In genomic region chr1:180875126-180875525, GRCm38 (mm10) we compare ENCODE assay signal across 25 mouse cellular contexts. TPM values are rescaled to one million over a fixed set of nuclear protein-coding genes. Genes with fewer than 3 reads are reported as not detected.
DNase-seq lines count a peak whose midpoint lies in the region; ATAC-seq lines count a peak whose summit lies in the region.
"Had no signal": no experiment of that assay in that cellular context is flagged by ENCODE, and none has a peak within 500 bp of the region (broad histone marks: within the 10 kb centered on the region; RNA-seq: fewer than 3 reads in every experiment).

No protein-coding gene starts in this region.

- H3K4me3 ChIP-seq in hindbrain, embryonic 16.5 days (ENCODE audit: low read length), result no peak overlapping the region
- H3K4me3 ChIP-seq: embryonic facial prominence, embryonic 13.5 days; forebrain, embryonic 12.5 days; heart, embryonic 10.5 days; hindbrain, embryonic 12.5 days had no signal

- whole genome bisulfite sequencing in hindbrain, embryonic 16.5 days, result 87% methylated on average over 9 of the region's 9 CpGs

- no peaks in the 10 kb centered on the region for H3K27me3 ChIP-seq in hindbrain, embryonic 16.5 days (replicated peaks; ENCODE audit: control insufficient read depth, insufficient read depth, low read length)
- H3K27me3 ChIP-seq: embryonic facial prominence, embryonic 13.5 days; forebrain, embryonic 12.5 days; hindbrain, embryonic 12.5 days; Patski had no signal

- H3K9me3 ChIP-seq in hindbrain, embryonic 16.5 days (ENCODE audit: control insufficient read depth, low read length), result no peaks in the 10 kb centered on the region
- H3K9me3 ChIP-seq: embryonic facial prominence, embryonic 13.5 days; forebrain, embryonic 12.5 days; heart, embryonic 10.5 days; hindbrain, embryonic 12.5 days had no signal

- H3K9ac ChIP-seq in hindbrain, embryonic 16.5 days (ENCODE audit: low read depth, low read length), result no peak overlapping the region
- H3K9ac ChIP-seq: embryonic facial prominence, embryonic 13.5 days; forebrain, embryonic 12.5 days; hindbrain, embryonic 12.5 days had no signal

- H3K27ac ChIP-seq in hindbrain, embryonic 16.5 days (ENCODE audit: low read depth, low read length), result no peak overlapping the region
- H3K27ac ChIP-seq: embryonic facial prominence, embryonic 13.5 days; forebrain, embryonic 12.5 days; heart, embryonic 10.5 days; hindbrain, embryonic 12.5 days; hindbrain, postnatal 0 days had no signal

- DNase-seq in A20 (ENCODE audit: low read depth, low spot score), result peak; percentile 89
- peak; percentile 46 to 55 for DNase-seq in B cell, adult 2 months
- peak; percentile 53 to 66 for DNase-seq in thymus, adult 18-20 months
- DNase-seq in thymus, postnatal 14 days, result peak; percentile 75
- no peak for DNase-seq in gastrocnemius, postnatal 25 days
- DNase-seq in adrenal gland, postnatal 10 days, result no peak
- DNase-seq in right cerebral cortex, postnatal 4 days, result no peak
- DNase-seq: cerebellum, adult 18-20 months; cerebellum, postnatal 10 days; gastrocnemius, postnatal 14 days; heart, adult 18-20 months; heart, postnatal 10 days; heart, postnatal 4 days had no signal

- H3K36me3 ChIP-seq in hindbrain, embryonic 16.5 days (ENCODE audit: control insufficient read depth, insufficient read depth, low read length), result no peaks in the 10 kb centered on the region
- H3K36me3 ChIP-seq: embryonic facial prominence, embryonic 13.5 days; forebrain, embryonic 12.5 days; heart, embryonic 10.5 days; hindbrain, embryonic 12.5 days had no signal

- no peak overlapping the region for H3K4me2 ChIP-seq in hindbrain, embryonic 16.5 days (ENCODE audit: low read length)
- H3K4me2 ChIP-seq: embryonic facial prominence, embryonic 13.5 days; forebrain, embryonic 12.5 days; hindbrain, embryonic 12.5 days had no signal

- no peak for ATAC-seq in hindbrain, embryonic 16.5 days
- ATAC-seq: activated CD4-positive, CD25-positive, alpha-beta regulatory T cell, adult 4 months; forebrain, embryonic 16.5 days; hindbrain, postnatal 0 days; Patski had no signal

- no peaks in the 10 kb centered on the region for H3K4me1 ChIP-seq in hindbrain, embryonic 16.5 days (ENCODE audit: control insufficient read depth, insufficient read depth, low read depth, low read length)
- H3K4me1 ChIP-seq: embryonic facial prominence, embryonic 13.5 days; forebrain, embryonic 12.5 days; hindbrain, embryonic 12.5 days had no signal

RNA-seq across cellular contexts. Expression of gene Lefty2, which starts 17.8 kb away (rescaled TPM):
- not detected for total RNA-seq in gastrocnemius, postnatal 25 days (2021)
- polyA plus RNA-seq in hindbrain, embryonic 16.5 days (2015; fragmentation: Nextera tagmentation; extraction: Ambion mirVana), result 4.8 and 5.6 TPM in 2 replicates
- under 1 TPM; 0.48 to 1.00 TPM for total RNA-seq in adrenal gland, postnatal 10 days (2021)
- total RNA-seq: gastrocnemius, adult 18-20 months; gastrocnemius, postnatal 14 days; heart, adult 18-20 months; heart, postnatal 4 days had no signal
- polyA plus RNA-seq: activated CD4-positive, CD25-positive, alpha-beta regulatory T cell, adult 4 months; C2C12; heart, embryonic 14.5 days had no signal

RNA-seq across cellular contexts. Expression of gene Sde2, which starts 24.2 kb away (rescaled TPM):
- total RNA-seq in gastrocnemius, postnatal 25 days (2021), result 1 to 10 TPM; 7.5 TPM
- 28.7 and 32.2 TPM in 2 replicates for polyA plus RNA-seq in hindbrain, embryonic 16.5 days (2015; fragmentation: Nextera tagmentation; extraction: Ambion mirVana)
- total RNA-seq in adrenal gland, postnatal 10 days (2021), result 10 to 100 TPM; 21.7 to 22.6 TPM

RNA-seq across cellular contexts. Expression of gene Pycr2, which starts 29.0 kb away (rescaled TPM):
- total RNA-seq in gastrocnemius, postnatal 25 days (2021), result 10 to 100 TPM; 12.4 to 14.1 TPM
- 74.6 and 75.6 TPM in 2 replicates for polyA plus RNA-seq in hindbrain, embryonic 16.5 days (2015; fragmentation: Nextera tagmentation; extraction: Ambion mirVana)
- 10 to 100 TPM; 32.6 to 34.7 TPM for total RNA-seq in adrenal gland, postnatal 10 days (2021)

RNA-seq across cellular contexts. Expression of gene Lefty1, which starts 59.7 kb away (rescaled TPM):
- under 1 TPM in 1 of 2 experiments, not detected in 1; 0.33 TPM for total RNA-seq in gastrocnemius, postnatal 25 days (2021)
- 0.16 and 0.25 TPM in 2 replicates for polyA plus RNA-seq in hindbrain, embryonic 16.5 days (2015; fragmentation: Nextera tagmentation; extraction: Ambion mirVana)
- under 1 TPM; 0.63 to 0.79 TPM for total RNA-seq in adrenal gland, postnatal 10 days (2021)
- total RNA-seq: hindbrain, postnatal 0 days had no signal
- polyA plus RNA-seq: activated CD4-positive, CD25-positive, alpha-beta regulatory T cell, adult 4 months had no signal

Comparison
In these comparisons a context has a peak if more than half of its experiments do, and no peak if none do; other contexts are left out.
1. DNase-seq: peak in A20 (single experiment), B cell, adult 2 months (2 of 2), thymus, adult 18-20 months (2 of 2) and thymus, postnatal 14 days (single experiment); none in gastrocnemius, postnatal 25 days (single experiment), adrenal gland, postnatal 10 days (single experiment) and right cerebral cortex, postnatal 4 days (single experiment).